Mouse (Mus musculus) splenic B cell, adult 2 months (primary cell): ENCODE data around the gene Nlrp3.
A peak's percentile ranks its signal among the peaks of the same experiment; 100 is the strongest.
"Not testable (repeated sequence)": the region's sequence is repeated elsewhere in the genome, so short reads cannot be mapped to it uniquely, and the experiment has no call there.

Experiments used
- DNase-seq: peaks from one replicate; pipeline ENCODE4 v3.0.0-alpha.2; 2011; ENCODE audit warnings: low read depth, low spot score
- H3K27me3 ChIP-seq: 2 replicates; pipeline ENCODE4 v1.6.1; 2012; ENCODE audit warnings: mild to moderate bottlenecking, low read length, moderate library complexity, mixed read lengths; ENCODE audit not compliant: control insufficient read depth, poor library complexity, insufficient read depth, severe bottlenecking
- H3K36me3 ChIP-seq: 2 replicates; pipeline ENCODE4 v1.6.1; 2012; ENCODE audit warnings: mild to moderate bottlenecking, low read length, moderate library complexity, mixed read lengths; ENCODE audit not compliant: control insufficient read depth, poor library complexity, insufficient read depth, severe bottlenecking

Gene Nlrp3

DNA sequence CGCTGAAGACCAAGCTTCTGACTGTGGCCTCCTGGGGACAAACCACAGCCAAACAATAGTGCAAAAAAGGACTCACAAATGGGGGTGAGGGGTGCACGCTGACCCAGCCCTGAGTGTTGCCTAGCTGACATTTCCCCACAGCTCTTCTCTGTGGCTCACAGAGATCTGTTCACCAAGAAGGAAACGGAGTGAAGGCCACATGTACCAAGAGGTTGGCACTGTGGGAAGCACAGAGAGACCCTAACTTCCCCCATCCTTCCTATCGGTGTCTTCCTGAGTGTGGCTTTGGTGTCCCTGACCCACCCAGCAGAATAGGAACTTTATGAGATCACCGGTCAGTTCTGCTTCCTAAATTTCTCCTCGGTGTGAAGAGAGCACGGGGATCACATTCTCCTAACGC is 13.2 kb downstream of the Nlrp3 start:
- no peaks in the 10 kb centered on the region for H3K27me3 ChIP-seq
- DNase-seq, result no peak

GRCm38 (mm10) chr11:59560906-59561305 is 19.5 kb downstream of the Nlrp3 start:
- Histone ChIP-seq H3K27me3 (no peaks in the 10 kb centered on the region), H3K36me3 (no peaks in the 10 kb centered on the region)
- no peak for DNase-seq

More for the DNA sequence above, 13.2 kb downstream of the Nlrp3 start:
- H3K36me3 ChIP-seq, result no peaks in the 10 kb centered on the region

DNA sequence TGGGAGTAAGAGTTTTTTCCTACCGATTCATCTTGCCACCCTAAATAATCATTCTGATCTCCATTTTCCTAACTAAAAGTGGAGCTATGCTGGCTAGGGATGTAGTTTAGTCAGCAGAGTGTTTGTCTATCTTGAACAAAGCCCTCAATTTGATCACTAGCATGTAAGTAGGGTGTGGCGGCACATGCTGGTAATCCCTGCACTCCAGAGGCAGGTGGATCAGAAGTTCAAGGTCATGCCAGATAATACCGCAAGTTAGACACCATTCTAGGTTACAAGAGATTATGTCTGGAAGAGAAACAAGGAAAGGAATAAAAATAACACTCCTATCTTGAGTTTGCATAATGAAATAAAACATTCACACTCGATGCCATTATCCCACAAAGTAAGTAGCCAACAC is 21.0 kb downstream of the Nlrp3 start:
- no peaks in the 10 kb centered on the region for H3K36me3 ChIP-seq
- H3K27me3 ChIP-seq, result no peaks in the 10 kb centered on the region
- DNase-seq, result no peak

DNA sequence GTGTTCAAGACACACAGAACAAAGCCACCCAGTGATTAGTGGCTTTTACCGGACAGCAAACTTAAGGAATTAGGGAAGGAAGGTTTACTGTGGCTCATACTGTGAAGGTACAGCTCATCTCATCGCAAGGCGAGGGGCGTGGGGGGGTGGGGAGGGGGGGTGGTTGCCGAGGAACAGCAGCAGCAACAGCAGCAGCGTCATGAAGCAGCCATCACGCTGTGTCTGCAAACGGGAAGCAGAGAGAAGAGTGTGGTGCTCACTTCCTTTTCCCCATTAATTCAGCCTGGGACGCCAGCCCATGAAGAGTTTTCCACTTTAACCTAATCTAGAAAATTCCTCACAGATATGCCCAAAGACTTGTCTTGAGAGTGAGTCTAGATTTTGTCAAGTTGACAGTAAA is 21.5 kb downstream of the Nlrp3 start:
- no peaks in the 10 kb centered on the region for H3K36me3 ChIP-seq

DNA sequence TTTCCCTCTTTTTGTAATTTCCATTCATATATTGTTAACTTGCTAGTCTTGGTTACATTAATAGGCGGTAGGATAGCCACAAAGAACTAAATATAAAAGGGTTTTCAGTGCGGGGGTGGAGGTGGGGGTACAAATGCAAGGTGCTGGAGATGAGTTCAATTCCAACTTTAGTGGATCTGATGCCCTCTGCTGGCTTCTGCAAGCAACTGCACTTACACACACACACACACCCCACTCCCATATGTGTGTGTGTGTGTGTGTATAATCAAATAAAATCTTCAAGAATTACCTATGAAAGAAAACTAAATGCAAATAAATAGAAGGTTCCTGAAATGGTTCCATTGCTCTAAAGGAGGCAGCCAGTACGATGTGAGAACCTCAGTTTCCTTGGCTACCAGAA is 27.9 kb downstream of the Nlrp3 start:
- Histone ChIP-seq H3K36me3 (no peaks in the 10 kb centered on the region), H3K27me3 (no peaks in the 10 kb centered on the region)
- peak; percentile 53 for DNase-seq

More for the DNA sequence above, 21.5 kb downstream of the Nlrp3 start:
- H3K27me3 ChIP-seq, result no peaks in the 10 kb centered on the region
- no peak for DNase-seq

- DNase-seq, result no peak
- H3K27me3 ChIP-seq, result no peaks in the 10 kb centered on the region
- no peaks in the 10 kb centered on the region for H3K36me3 ChIP-seq
These were observed 34.4 kb downstream of the Nlrp3 start for GRCm38 (mm10) chr11:59575726-59576125.

DNA sequence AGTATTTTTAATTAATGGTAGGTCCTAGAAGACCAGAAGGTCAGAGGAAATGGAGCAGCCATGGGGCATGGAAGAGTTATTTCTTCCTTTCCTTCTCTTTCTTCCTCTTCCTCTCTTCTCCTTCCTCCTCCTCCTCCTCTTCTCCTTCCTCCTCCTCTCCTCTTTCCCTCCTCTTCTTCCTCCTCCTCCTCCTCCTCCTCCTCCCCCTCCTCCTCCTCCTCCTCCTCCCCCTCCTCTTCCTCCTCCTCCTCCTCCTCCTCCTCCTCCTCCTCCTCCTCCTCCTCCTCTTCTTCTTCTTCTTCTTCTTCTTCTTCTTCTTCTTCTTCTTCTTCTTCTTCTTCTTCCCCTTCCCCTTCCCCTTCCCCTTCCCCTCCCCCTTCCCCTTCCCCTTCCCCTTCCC is 34.8 kb downstream of the Nlrp3 start, which contains the start of gene Olfr222:
Olfr222 (minus strand) TSS at position 101 of the 400 bp plus-strand sequence.
- H3K27me3 ChIP-seq, H3K36me3 ChIP-seq, DNase-seq: not testable (repeated sequence)

- peak; percentile 18 for DNase-seq
- Histone ChIP-seq H3K27me3 (no peaks in the 10 kb centered on the region), H3K36me3 (no peaks in the 10 kb centered on the region)
These were observed 43.2 kb downstream of the Nlrp3 start for GRCm38 (mm10) chr11:59584539-59584938.

DNA sequence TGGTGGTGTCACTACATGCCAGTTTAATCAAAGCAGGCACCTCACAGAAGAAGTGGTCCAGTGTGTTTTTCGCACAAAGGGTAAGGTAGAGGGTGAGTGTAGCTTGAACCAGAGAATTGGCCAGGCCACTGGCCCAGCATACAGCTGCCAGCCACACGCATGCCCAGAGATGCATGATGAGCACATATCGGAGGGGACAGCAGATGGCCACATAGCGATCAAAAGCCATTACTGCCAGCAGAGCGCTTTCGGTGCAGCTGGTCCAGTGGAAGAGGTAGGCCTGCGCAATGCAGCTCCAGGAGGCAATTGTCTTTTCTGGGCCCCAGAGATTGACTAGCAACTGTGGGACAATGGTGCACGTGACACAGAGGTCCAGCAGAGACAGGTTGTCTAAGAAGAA is 48.1 kb downstream of the Nlrp3 start:
- no peak for DNase-seq
- Histone ChIP-seq H3K27me3 (no peaks in the 10 kb centered on the region), H3K36me3 (no peaks in the 10 kb centered on the region)

- DNase-seq, result no peak
- no peaks in the 10 kb centered on the region for H3K36me3 ChIP-seq
These were observed 51.8 kb downstream of the Nlrp3 start, which contains the start of gene Olfr223 for GRCm38 (mm10) chr11:59593189-59593588. Olfr223 (minus strand) TSS chr11:59593289.

GRCm38 (mm10) chr11:59596091-59596490 is 54.7 kb downstream of the Nlrp3 start:
- Histone ChIP-seq H3K36me3 (no peaks in the 10 kb centered on the region), H3K27me3 (no peaks in the 10 kb centered on the region; the same call in 1 of the 2 replicates)
- peak; percentile 24 for DNase-seq

More at GRCm38 (mm10) chr11:59593189-59593588, 51.8 kb downstream of the Nlrp3 start, which contains the start of gene Olfr223:
- H3K27me3 ChIP-seq, result no peaks in the 10 kb centered on the region

GRCm38 (mm10) chr11:59596950-59597349 is 55.6 kb downstream of the Nlrp3 start:
- Histone ChIP-seq H3K36me3 (no peaks in the 10 kb centered on the region), H3K27me3 (no peaks in the 10 kb centered on the region; the same call in 1 of the 2 replicates)
- no peak for DNase-seq

DNA sequence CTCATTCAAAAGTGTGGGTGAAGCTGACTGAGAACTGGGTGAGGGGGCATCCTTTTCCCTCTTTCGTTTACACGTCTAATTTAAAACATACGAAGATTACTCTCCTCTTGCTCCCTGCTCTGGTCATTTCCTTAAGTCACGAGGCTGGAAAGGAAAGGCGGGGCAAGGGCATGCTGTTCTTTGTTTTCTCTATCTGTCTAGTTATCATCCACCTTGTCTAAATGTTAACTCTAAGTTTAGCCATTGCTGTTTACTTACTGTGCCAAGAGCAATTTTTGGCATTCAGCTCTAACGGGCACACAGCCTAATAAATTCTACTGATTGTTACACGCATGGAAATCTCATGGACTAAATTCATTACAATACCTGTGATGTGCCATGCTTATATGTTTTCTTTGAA is 57.8 kb downstream of the Nlrp3 start:
- DNase-seq, result no peak
- no peaks in the 10 kb centered on the region; the same call in 1 of the 2 replicates for H3K27me3 ChIP-seq
- no peaks in the 10 kb centered on the region for H3K36me3 ChIP-seq

DNA sequence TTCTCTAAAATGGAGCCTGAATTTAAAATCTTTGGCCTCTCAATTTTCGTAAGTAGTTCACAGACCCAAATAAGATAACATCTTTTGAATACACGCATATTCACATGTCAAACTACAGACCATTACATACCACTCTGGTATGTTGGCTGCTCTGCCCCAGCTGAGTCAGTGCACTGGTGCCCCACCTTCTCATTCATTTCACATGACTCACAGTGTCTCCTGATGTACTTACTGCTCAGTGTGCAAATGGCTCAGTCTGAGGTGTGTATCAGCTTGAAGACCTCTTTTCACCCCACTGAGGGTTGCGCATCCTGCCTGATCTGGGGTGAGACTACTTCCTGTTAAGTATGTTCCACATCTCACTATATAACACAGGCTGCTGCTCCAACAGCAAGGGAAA is 59.5 kb downstream of the Nlrp3 start:
- Histone ChIP-seq H3K36me3 (no peaks in the 10 kb centered on the region), H3K27me3 (no peaks in the 10 kb centered on the region; the same call in 1 of the 2 replicates)
- DNase-seq, result no peak

DNA sequence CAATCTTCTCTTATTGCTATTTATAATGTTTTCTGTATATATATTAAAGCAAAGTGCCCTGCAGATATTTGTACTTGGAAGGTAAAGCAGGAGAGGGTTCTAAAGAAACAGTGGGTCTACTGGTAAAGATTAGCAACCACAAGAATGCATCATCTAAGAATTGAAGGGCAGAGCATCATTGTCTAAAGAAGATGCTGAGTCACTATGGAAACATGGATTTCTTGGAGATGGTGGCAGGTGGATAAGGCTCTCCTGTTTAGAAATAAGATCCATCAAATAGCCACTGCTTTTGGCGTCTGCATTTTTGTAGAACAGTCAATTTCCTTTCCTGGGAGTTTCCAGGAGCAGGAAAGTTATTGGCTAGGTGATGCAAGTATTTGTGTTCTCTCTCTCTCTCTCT is 60.9 kb downstream of the Nlrp3 start:
- Histone ChIP-seq H3K36me3 (no peaks in the 10 kb centered on the region), H3K27me3 (no peaks in the 10 kb centered on the region; the same call in 1 of the 2 replicates)
- no peak for DNase-seq

GRCm38 (mm10) chr11:59611646-59612045 is 70.3 kb downstream of the Nlrp3 start:
- no peaks in the 10 kb centered on the region for H3K36me3 ChIP-seq
- H3K27me3 ChIP-seq, result no peaks in the 10 kb centered on the region
- DNase-seq, result no peak
